Mouse (Mus musculus) CD4-positive, CD25-positive, alpha-beta regulatory T cell, adult 4 months (primary cell): Measurements from ENCODE around the gene Arl5b. TPM values are rescaled to one million over a fixed set of nuclear protein-coding genes. Genes with fewer than 3 reads are reported as not detected.
A peak's percentile ranks its signal among the peaks of the same experiment; 100 is the strongest.

Experiments
- ATAC-seq: one replicate; pipeline ENCODE4 v1.8.0; 2017
- polyA plus RNA-seq, 2 experiments: library from polyadenylated mRNA; unstranded; fragments of 100-300 nt; shearing (Covaris generic); gene quantifications; one replicate each; pipeline ENCODE4 v1.2.1; 2017

Gene Arl5b
- polyA plus RNA-seq: 1 to 10 TPM; 6.7 to 9.5 TPM

- ATAC-seq: peak; percentile 98
Observed at GRCm38 (mm10) chr2:15049117-15049873, at the start of gene Arl5b. Gene Arl5b, plus strand, starts transcription at chr2:15049395.

- no peak for ATAC-seq
Observed at GRCm38 (mm10) chr2:15007531-15007930, 41.7 kb upstream of the Arl5b start.

GRCm38 (mm10) chr2:15008072-15008471 is 41.1 kb upstream of the Arl5b start:
- no peak for ATAC-seq

GRCm38 (mm10) chr2:15026817-15027216 is 22.4 kb upstream of the Arl5b start:
- ATAC-seq: no peak

GRCm38 (mm10) chr2:15027816-15028215 is 21.4 kb upstream of the Arl5b start:
- no peak for ATAC-seq

- no peak for ATAC-seq
Observed at GRCm38 (mm10) chr2:15038705-15039104, 10.5 kb upstream of the Arl5b start.

GRCm38 (mm10) chr2:15040326-15040725 is 8.9 kb upstream of the Arl5b start:
- peak; percentile 67 for ATAC-seq

GRCm38 (mm10) chr2:15054496-15054895 is 5.3 kb downstream of the Arl5b start:
- ATAC-seq: peak; percentile 19

- ATAC-seq: peak; percentile 85
Observed at GRCm38 (mm10) chr2:15054945-15055637, 5.9 kb downstream of the Arl5b start, which contains the start of gene Nsun6. Gene Nsun6, minus strand, starts transcription at chr2:15055069.

- peak; percentile 22 for ATAC-seq
Observed at GRCm38 (mm10) chr2:15055741-15056151, 6.6 kb downstream of the Arl5b start.

GRCm38 (mm10) chr2:15058227-15058626 is 9.0 kb downstream of the Arl5b start:
- no peak for ATAC-seq

- ATAC-seq: no peak
Observed at GRCm38 (mm10) chr2:15060856-15061255, 11.7 kb downstream of the Arl5b start.

- no peak for ATAC-seq
Observed at GRCm38 (mm10) chr2:15063815-15064214, 14.6 kb downstream of the Arl5b start.

- no peak for ATAC-seq
Observed at GRCm38 (mm10) chr2:15064380-15065269, 15.4 kb downstream of the Arl5b start.

- ATAC-seq: no peak
Observed at GRCm38 (mm10) chr2:15065447-15065846, 16.3 kb downstream of the Arl5b start.

- ATAC-seq: no peak
Observed at GRCm38 (mm10) chr2:15067091-15067490, 17.9 kb downstream of the Arl5b start.

GRCm38 (mm10) chr2:15083702-15084101 is 34.5 kb downstream of the Arl5b start:
- ATAC-seq: no peak

GRCm38 (mm10) chr2:15087308-15087707 is 38.1 kb downstream of the Arl5b start:
- ATAC-seq: no peak

GRCm38 (mm10) chr2:15096514-15097090 is 47.4 kb downstream of the Arl5b start:
- ATAC-seq: no peak

- no peak for ATAC-seq
Observed at GRCm38 (mm10) chr2:15104386-15104785, 55.2 kb downstream of the Arl5b start.

- no peak for ATAC-seq
Observed at GRCm38 (mm10) chr2:15111290-15111689, 62.1 kb downstream of the Arl5b start.

- ATAC-seq: no peak
Observed at GRCm38 (mm10) chr2:15111808-15112440, 62.7 kb downstream of the Arl5b start.
